Comparison of ENCODE assay signal across 7 mouse cellular contexts in genomic region chr1:63763212-63763694, GRCm38 (mm10). TPM values are rescaled to one million over a fixed set of nuclear protein-coding genes. Genes with fewer than 3 reads are reported as not detected.
DNase-seq lines count a peak whose midpoint lies in the region; ATAC-seq and TF ChIP-seq lines count a peak whose summit lies in the region.

No protein-coding gene starts in this region.

- H3K36me3 ChIP-seq in midbrain, embryonic 10.5 days, result no peaks in the 10 kb centered on the region
- no peaks in the 10 kb centered on the region for H3K36me3 ChIP-seq in stomach, postnatal 0 days (ENCODE audit: control insufficient read depth, insufficient read depth, low read length)

- peak overlapping the region; percentile 80 for H3K27ac ChIP-seq in midbrain, embryonic 10.5 days (replicated peaks)
- H3K27ac ChIP-seq in stomach, postnatal 0 days (replicated peaks), result no peak overlapping the region

- ATAC-seq in stomach, postnatal 0 days (ENCODE audit: low FRiP score, low TSS enrichment), result no peak

- TF ChIP-seq EP300 in stomach, postnatal 0 days (optimal IDR thresholded peaks at IDR 0.05), result no peak

- peaks cover 42% of the 10 kb centered on the region for H3K4me1 ChIP-seq in midbrain, embryonic 10.5 days
- H3K4me1 ChIP-seq in stomach, postnatal 0 days (replicated peaks; ENCODE audit: control insufficient read depth, insufficient read depth), result no peaks in the 10 kb centered on the region

- no peak overlapping the region for H3K4me3 ChIP-seq in midbrain, embryonic 10.5 days
- H3K4me3 ChIP-seq in stomach, postnatal 0 days (ENCODE audit: low read depth, low read length), result no peak overlapping the region

- H3K4me2 ChIP-seq in stomach, postnatal 0 days (replicated peaks; ENCODE audit: low read depth), result no peak overlapping the region

- peak; percentile 71 for TF ChIP-seq CTCF in stomach, postnatal 0 days (IDR thresholded peaks at IDR 0.05; ENCODE audit: low read depth)

- no peaks in the 10 kb centered on the region for H3K27me3 ChIP-seq in midbrain, embryonic 10.5 days (ENCODE audit: low read depth, poor library complexity, severe bottlenecking)
- H3K27me3 ChIP-seq in stomach, postnatal 0 days (ENCODE audit: control insufficient read depth, insufficient read depth, low read length), result no peaks in the 10 kb centered on the region

- no peak overlapping the region for H3K9ac ChIP-seq in stomach, postnatal 0 days (ENCODE audit: low read length)

- no peaks in the 10 kb centered on the region for H3K9me3 ChIP-seq in midbrain, embryonic 10.5 days (replicated peaks)
- no peaks in the 10 kb centered on the region for H3K9me3 ChIP-seq in stomach, postnatal 0 days (ENCODE audit: control insufficient read depth, low read length)

- DNase-seq in R1 (ENCODE audit: low read depth, low spot score), result peak; percentile 4
- DNase-seq in cerebellum, adult 18-20 months, result peak; percentile 74 to 76
- DNase-seq in forelimb bud, embryonic 11.5 days (ENCODE audit: low read depth, low spot score), result peak; percentile 59
- peak; percentile 32 for DNase-seq in induced T-regulatory cell, adult 2 months (ENCODE audit: low read depth)
- DNase-seq in left cerebral cortex, adult 11 months (ENCODE audit: low spot score), result peak; percentile 49
- DNase-seq in midbrain, embryonic 10.5 days (ENCODE audit: low spot score), result peak; percentile 50
- peak; percentile 25 for DNase-seq in stomach, postnatal 0 days (ENCODE audit: low spot score)

- WGBS in midbrain, embryonic 10.5 days, result 33% methylated on average over 3 of the region's 3 CpGs
- WGBS in stomach, postnatal 0 days, result 31% methylated on average over 3 of the region's 3 CpGs

RNA-seq across cellular contexts. Expression of gene 4933402D24Rik, which starts 5.8 kb away (rescaled TPM):
- polyA plus RNA-seq in midbrain, embryonic 10.5 days (2016; fragmentation: Nextera tagmentation; extraction: Ambion mirVana), result 0.12 and 0.27 TPM in 2 replicates
- polyA plus RNA-seq in stomach, postnatal 0 days (2015; fragmentation: Nextera tagmentation; extraction: Ambion mirVana), result not detected in 2 replicates

RNA-seq across cellular contexts. Expression of gene Fastkd2, which starts 32.8 kb away (rescaled TPM):
- 63.6 and 74.4 TPM in 2 replicates for polyA plus RNA-seq in midbrain, embryonic 10.5 days (2016; fragmentation: Nextera tagmentation; extraction: Ambion mirVana)
- polyA plus RNA-seq in stomach, postnatal 0 days (2015; fragmentation: Nextera tagmentation; extraction: Ambion mirVana), result 24.8 and 24.9 TPM in 2 replicates

RNA-seq across cellular contexts. Expression of gene Mdh1b, which starts 33.1 kb away (rescaled TPM):
- polyA plus RNA-seq in midbrain, embryonic 10.5 days (2016; fragmentation: Nextera tagmentation; extraction: Ambion mirVana), result 0.09 and 0.22 TPM in 2 replicates
- 0.05 TPM in 1 of 2 replicates, not detected in the other for polyA plus RNA-seq in stomach, postnatal 0 days (2015; fragmentation: Nextera tagmentation; extraction: Ambion mirVana)

Comparison
In these comparisons a context has a peak if more than half of its experiments do, and no peak if none do; other contexts are left out.
1. DNase-seq: peak in every context shown above with its lines; median percentile 75 in cerebellum, adult 18-20 months; 59 in forelimb bud, embryonic 11.5 days; 50 in midbrain, embryonic 10.5 days; 49 in left cerebral cortex, adult 11 months; 32 in induced T-regulatory cell, adult 2 months; 25 in stomach, postnatal 0 days; 4 in R1.